ENCODE assay signal across 9 mouse cellular contexts in genomic region chr5:128601036-128602019, GRCm38 (mm10). TPM values are rescaled to one million over a fixed set of nuclear protein-coding genes. Genes with fewer than 3 reads are reported as not detected.
A peak's percentile ranks its signal among the peaks of the same experiment; 100 is the strongest.
DNase-seq lines count a peak whose midpoint lies in the region; ATAC-seq lines count a peak whose summit lies in the region.
"Had no signal": no experiment of that assay in that cellular context is flagged by ENCODE, and none has a peak within 500 bp of the region (broad histone marks: within the 10 kb centered on the region; RNA-seq: fewer than 3 reads in every experiment).

No protein-coding gene starts in this region.

- H3K4me1 ChIP-seq in forebrain, embryonic 12.5 days, result peaks cover 91% of the 10 kb centered on the region
- H3K4me1 ChIP-seq in limb, embryonic 11.5 days (ENCODE audit: control insufficient read depth, insufficient read depth, low read length), result peaks cover 49% of the 10 kb centered on the region
- peaks cover 58% of the 10 kb centered on the region for H3K4me1 ChIP-seq in neural tube, embryonic 15.5 days

- under 1% methylated on average over 86 of the region's 87 CpGs for WGBS in forebrain, embryonic 12.5 days
- under 1% methylated on average over 70 of the region's 87 CpGs for WGBS in limb, embryonic 11.5 days
- under 1% methylated on average over 81 of the region's 87 CpGs for WGBS in neural tube, embryonic 15.5 days

- ATAC-seq in forebrain, embryonic 12.5 days (ENCODE audit: low FRiP score), result peak; percentile 40
- ATAC-seq in limb, embryonic 11.5 days (ENCODE audit: insufficient number of reproducible peaks, low FRiP score, low TSS enrichment, low read depth), result peak; percentile 33; the same call in 1 of the 2 replicates
- peak; percentile 49 for ATAC-seq in neural tube, embryonic 15.5 days (ENCODE audit: low FRiP score)

- H3K9ac ChIP-seq in forebrain, embryonic 12.5 days, result peak overlapping the region; percentile 71
- peak overlapping the region; percentile 82 for H3K9ac ChIP-seq in limb, embryonic 11.5 days (ENCODE audit: low read length)
- H3K9ac ChIP-seq in neural tube, embryonic 15.5 days (replicated peaks), result peak overlapping the region; percentile 52

- no peaks in the 10 kb centered on the region for H3K9me3 ChIP-seq in forebrain, embryonic 12.5 days
- H3K9me3 ChIP-seq in limb, embryonic 11.5 days (ENCODE audit: control insufficient read depth, low read length), result no peaks in the 10 kb centered on the region
- no peaks in the 10 kb centered on the region for H3K9me3 ChIP-seq in neural tube, embryonic 15.5 days (replicated peaks)

- peaks cover 93% of the 10 kb centered on the region for H3K27me3 ChIP-seq in forebrain, embryonic 12.5 days
- 0 out of 2 replicates have a peak, but pooled peaks cover 4% of the 10 kb centered on the region for H3K27me3 ChIP-seq in limb, embryonic 11.5 days (ENCODE audit: control insufficient read depth, insufficient read depth, low read length)
- H3K27me3 ChIP-seq in neural tube, embryonic 15.5 days (replicated peaks), result peaks cover 8% of the 10 kb centered on the region

- H3K4me2 ChIP-seq in forebrain, embryonic 12.5 days, result peak overlapping the region; percentile 96
- H3K4me2 ChIP-seq in limb, embryonic 11.5 days (ENCODE audit: low read depth, severe bottlenecking), result peak overlapping the region; percentile 98
- peak overlapping the region; percentile 99 for H3K4me2 ChIP-seq in neural tube, embryonic 15.5 days

- H3K36me3 ChIP-seq in forebrain, embryonic 12.5 days (replicated peaks), result no peaks in the 10 kb centered on the region
- H3K36me3 ChIP-seq in limb, embryonic 11.5 days (ENCODE audit: control insufficient read depth, insufficient read depth, low read length), result no peaks in the 10 kb centered on the region
- no peaks in the 10 kb centered on the region for H3K36me3 ChIP-seq in neural tube, embryonic 15.5 days

- peak overlapping the region; percentile 63 for H3K4me3 ChIP-seq in forebrain, embryonic 12.5 days (replicated peaks)
- peak overlapping the region; percentile 74 for H3K4me3 ChIP-seq in limb, embryonic 11.5 days (ENCODE audit: low read depth, low read length)
- H3K4me3 ChIP-seq in neural tube, embryonic 15.5 days (replicated peaks), result peak overlapping the region; percentile 65
- H3K4me3 ChIP-seq: myocyte had no signal

- intact Hi-C loops in left cerebral cortex, postnatal 4 days (cut with DNase I), result no loop called here

- peak; percentile 33 for DNase-seq in left cerebral cortex, postnatal 4 days
- no peak for DNase-seq in left cerebral cortex, adult 8-10 months (ENCODE audit: low spot score in 2 of 2)
- peak; percentile 44 to 52 for DNase-seq in adrenal gland, postnatal 36 days
- DNase-seq in limb, embryonic 11.5 days (ENCODE audit: low spot score), result peak; percentile 71
- DNase-seq in cerebellum, adult 11 months, result no peak
- DNase-seq in cerebellum, adult 9-10 months, result no peak

- H3K27ac ChIP-seq in forebrain, embryonic 12.5 days, result peak overlapping the region; percentile 83
- H3K27ac ChIP-seq in limb, embryonic 11.5 days (replicated peaks; ENCODE audit: low read depth, low read length), result peak overlapping the region; percentile 95
- peak overlapping the region; percentile 76 for H3K27ac ChIP-seq in neural tube, embryonic 15.5 days (replicated peaks)

RNA-seq across cellular contexts. Expression of gene Fzd10, which starts 0.7 kb away (rescaled TPM):
- total RNA-seq in left cerebral cortex, postnatal 4 days (2021), result 1 to 10 TPM; 3.0 TPM
- total RNA-seq in left cerebral cortex, adult 8-10 months (2022), result 1 to 10 TPM; 1.9 to 2.6 (median 1.9) TPM
- under 1 TPM; 0.86 to 0.92 TPM for total RNA-seq in adrenal gland, postnatal 36 days (2021)
- polyA plus RNA-seq in forebrain, embryonic 12.5 days (2016; fragmentation: Nextera tagmentation; extraction: Ambion mirVana), result 4.8 and 5.3 TPM in 2 replicates
- polyA plus RNA-seq in limb, embryonic 11.5 days (2014; fragmentation: Nextera tagmentation; extraction: Ambion mirVana), result 7.9 and 8.5 TPM in 2 replicates
- polyA plus RNA-seq in neural tube, embryonic 15.5 days (2015; fragmentation: Nextera tagmentation; extraction: Ambion mirVana), result 2.1 and 2.3 TPM in 2 replicates
- polyA plus RNA-seq: myocyte had no signal

Comparison
In these comparisons a context has a peak if more than half of its experiments do, and no peak if none do; other contexts are left out.
1. DNase-seq: peak in left cerebral cortex, postnatal 4 days (single experiment), adrenal gland, postnatal 36 days (2 of 2) and limb, embryonic 11.5 days (single experiment); none in left cerebral cortex, adult 8-10 months (0 of 2), cerebellum, adult 11 months (single experiment) and cerebellum, adult 9-10 months (single experiment).
2. Peak in every context shown above with its lines, with median percentiles within 50 percentile points of each other: ATAC-seq, H3K27ac ChIP-seq, H3K4me2 ChIP-seq, H3K4me3 ChIP-seq and H3K9ac ChIP-seq.